Mouse (Mus musculus): ENCODE measurements at regions not wholly inside any gene's neighbourhood (a gene's known extent, or its start where the extent isn't known, plus 50 kb on each side); places are given as distances from the start of the nearest gene placed in this dataset.
"Not testable (repeated sequence)": the region's sequence is repeated elsewhere in the genome, so short reads cannot be mapped to it uniquely, and the experiment has no call there.

DNA sequence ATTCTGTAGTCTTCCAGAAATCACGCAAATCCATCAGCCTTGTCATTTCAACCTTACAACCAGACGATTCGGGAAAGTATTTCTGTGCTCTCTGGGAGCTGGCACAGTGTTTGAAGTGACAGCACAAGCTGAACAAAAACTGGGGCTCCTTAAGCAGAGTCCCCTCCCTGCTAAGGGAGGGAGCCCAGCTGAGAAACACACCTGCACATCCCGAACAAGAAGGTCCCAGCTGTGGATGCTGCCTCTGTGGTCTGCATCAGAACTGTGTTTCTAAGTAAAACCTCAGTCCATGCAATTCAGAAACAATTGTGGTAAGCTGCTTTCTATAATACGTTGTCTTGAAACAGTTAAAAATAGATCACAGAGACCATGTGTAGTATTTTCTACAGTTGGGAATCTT is 693.8 kb downstream of the Dad1 start:
- DNase-seq = not testable (repeated sequence)

DNA sequence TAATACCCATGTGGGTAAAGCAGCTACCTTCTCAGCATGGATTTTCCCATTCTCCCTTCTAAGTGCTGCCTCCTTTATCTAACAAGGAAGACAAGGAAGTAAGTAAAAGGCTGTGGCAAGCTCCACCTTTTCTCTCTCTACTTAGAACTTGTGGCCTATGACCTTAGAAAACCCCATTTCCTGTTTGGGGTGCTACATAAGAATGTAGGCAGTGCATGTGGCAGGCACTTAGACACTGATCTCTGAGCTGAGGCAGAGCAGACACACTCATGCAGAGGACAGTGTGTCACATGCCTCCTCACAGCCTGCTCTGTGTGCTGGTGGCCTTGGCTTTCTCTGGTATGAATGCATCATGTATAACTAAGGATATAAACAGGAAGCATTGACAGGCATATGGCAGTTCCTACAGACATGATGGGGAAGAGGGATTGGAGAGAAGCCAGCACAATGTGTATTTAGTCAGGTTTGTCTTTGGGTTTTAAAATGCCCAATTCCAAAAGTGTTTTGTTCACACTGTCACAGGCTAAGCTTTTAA is 694.5 kb downstream of the Dad1 start:
- DNase-seq = not testable (repeated sequence)

GRCm38 (mm10) chr14:53553771-53554170 is 700.1 kb downstream of the Dad1 start:
- no peak for DNase-seq

GRCm38 (mm10) chr14:53547365-53547764 is 706.5 kb downstream of the Dad1 start:
- not testable (repeated sequence) for DNase-seq

DNA sequence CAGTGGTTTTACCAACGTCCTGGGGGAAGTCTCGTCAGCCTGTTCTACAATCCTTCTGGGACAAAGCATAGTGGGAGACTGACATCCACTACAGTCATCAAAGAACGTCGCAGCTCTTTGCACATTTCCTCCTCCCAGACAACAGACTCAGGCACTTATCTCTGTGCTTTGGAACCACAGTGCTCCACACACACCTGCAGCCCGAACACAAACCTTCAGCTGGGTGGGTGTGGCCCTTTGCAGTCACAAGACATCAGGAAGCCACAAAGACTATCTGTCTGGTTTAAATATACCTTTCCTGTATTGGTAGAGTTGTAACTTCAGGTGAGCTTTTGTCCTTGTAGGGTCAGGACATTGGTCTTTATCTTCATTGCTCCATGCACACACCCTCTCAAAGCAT is 708.6 kb downstream of the Dad1 start:
- no peak for DNase-seq

- DNase-seq = not testable (repeated sequence)
Measured at GRCm38 (mm10) chr14:53541640-53542039, 712.3 kb downstream of the Dad1 start.

- not testable (repeated sequence) for DNase-seq
Measured at GRCm38 (mm10) chr14:53537895-53538294, 716.0 kb downstream of the Dad1 start.

- DNase-seq = not testable (repeated sequence)
Measured at GRCm38 (mm10) chr14:53523430-53523829, 730.5 kb downstream of the Dad1 start.

DNA sequence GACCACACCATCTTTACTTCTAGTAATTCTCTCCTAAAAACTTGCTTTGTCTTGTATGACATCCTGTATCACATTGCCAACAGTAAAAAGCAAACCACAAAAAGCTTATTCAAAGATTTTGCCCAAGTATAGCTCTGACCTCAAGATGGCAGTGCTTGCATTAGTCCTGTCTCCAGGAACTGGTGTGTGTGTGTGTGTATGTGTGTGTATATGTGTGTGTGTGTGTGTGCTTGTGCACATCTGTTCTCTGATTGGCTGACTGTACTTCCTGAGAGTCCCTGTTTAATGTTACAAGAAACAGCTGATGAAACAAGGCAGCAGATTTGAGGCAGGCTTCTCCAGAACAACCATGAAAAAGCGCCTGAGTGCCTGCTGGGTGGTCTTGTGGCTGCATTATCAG is 735.0 kb downstream of the Dad1 start:
- DNase-seq = not testable (repeated sequence)

DNA sequence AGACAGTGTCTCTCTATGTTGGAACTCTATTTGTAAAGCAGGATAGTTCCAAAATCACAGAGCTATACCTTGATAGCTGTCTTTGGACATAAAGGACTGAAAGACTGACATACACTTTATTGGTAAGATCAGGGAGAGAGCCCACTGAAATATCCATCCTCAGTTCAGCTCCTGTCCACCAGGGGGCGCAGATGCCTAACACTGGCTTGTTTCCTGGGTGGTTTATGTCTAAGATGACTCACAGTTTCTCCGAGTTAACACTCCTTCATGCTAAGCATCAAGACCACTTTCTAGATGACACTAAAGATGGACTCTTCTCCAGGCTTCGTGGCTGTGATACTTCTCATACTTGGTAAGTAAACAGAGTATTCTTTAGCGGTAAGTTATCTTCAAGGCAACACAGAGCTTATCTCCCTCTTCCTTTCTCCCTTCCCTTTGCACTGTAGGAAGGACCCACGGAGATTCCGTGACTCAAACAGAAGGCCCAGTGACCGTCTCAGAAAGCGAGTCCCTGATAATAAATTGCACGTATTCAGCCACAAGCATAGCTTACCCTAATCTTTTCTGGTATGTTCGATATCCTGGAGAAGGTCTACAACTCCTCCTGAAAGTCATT is 737.2 kb downstream of the Dad1 start:
- DNase-seq = not testable (repeated sequence)

- DNase-seq = peak; percentile 1
Measured at GRCm38 (mm10) chr14:53505389-53505788, 748.5 kb downstream of the Dad1 start.

DNA sequence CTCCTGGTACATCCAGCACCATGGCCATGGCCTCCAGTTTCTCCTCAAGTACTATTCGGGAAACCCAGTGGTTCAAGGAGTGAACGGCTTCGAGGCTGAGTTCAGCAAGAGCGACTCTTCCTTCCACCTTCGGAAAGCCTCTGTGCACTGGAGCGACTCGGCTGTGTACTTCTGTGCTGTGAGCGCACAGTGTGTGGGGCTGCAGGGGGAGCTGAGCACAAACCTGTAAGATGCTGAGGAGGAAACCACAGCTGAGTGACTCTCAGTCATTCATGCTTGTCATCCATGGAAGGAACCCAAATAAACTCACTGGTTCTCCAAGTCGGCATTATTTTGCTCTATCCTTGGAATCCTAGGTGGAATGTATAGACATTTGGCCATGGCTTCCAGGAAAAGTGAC is 765.5 kb downstream of the Dad1 start:
- not testable (repeated sequence) for DNase-seq

GRCm38 (mm10) chr14:53487611-53488010 is 766.3 kb downstream of the Dad1 start:
- not testable (repeated sequence) for DNase-seq

DNA sequence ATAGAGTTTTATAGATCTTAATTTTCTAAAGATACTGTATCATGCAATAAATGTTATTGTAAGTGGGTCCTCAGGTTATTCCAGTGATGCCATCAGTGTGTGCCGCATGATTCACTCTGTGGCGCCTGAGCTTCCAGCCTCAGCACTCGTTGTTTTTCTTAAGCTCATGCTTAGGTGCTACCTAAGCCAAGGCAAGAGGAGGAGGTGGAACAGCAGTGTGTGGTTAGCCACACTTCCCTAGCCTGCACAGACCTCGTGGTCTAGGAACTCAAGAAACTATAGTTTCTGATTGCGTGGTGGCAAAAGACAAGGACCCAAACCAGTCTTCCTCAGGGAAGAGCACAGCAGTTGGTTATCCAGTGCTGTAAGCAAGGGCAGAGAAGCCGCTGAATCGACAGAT is 779.7 kb downstream of the Dad1 start:
- DNase-seq = not testable (repeated sequence)

- not testable (repeated sequence) for DNase-seq
Measured at GRCm38 (mm10) chr14:53460790-53461189, 793.1 kb downstream of the Dad1 start.

DNA sequence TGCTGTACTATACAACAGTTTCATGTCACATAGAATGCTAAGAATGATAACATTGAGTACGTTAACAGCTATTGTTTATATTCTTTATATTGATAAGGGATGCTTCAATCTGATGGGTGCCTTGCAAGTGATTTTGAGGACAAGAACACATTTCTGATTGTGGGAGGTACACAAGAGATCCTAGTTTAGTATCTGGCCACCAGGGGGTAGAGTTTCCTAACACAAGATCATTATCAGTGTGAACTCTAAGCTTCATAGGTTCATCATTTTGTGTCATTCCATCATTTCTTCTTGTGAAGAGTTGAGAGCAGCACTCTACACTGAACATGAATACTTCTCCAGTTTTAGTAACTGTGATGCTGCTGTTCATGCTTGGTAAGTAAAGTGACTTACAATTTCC is 799.9 kb downstream of the Dad1 start:
- DNase-seq = no peak

DNA sequence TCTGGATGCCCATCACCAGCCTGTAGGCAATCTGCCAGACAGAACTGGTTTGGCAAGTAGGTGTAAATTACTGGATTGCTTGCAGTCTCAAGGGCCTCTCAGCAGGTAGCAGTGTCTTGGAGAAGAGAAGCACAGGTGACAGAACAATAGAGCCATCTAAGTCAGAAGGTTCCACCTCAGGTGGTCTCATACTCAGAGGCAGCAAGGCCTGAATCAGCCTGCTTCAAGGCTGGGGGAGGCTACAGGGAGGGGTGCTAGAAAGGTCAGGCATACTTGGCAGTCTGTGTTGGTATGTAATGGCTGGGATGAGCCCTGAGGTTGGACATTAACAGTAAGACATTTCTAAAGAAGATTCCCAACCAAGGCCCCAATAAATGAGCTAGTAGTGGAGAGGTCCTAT is 814.3 kb downstream of the Dad1 start:
- not testable (repeated sequence) for DNase-seq

DNA sequence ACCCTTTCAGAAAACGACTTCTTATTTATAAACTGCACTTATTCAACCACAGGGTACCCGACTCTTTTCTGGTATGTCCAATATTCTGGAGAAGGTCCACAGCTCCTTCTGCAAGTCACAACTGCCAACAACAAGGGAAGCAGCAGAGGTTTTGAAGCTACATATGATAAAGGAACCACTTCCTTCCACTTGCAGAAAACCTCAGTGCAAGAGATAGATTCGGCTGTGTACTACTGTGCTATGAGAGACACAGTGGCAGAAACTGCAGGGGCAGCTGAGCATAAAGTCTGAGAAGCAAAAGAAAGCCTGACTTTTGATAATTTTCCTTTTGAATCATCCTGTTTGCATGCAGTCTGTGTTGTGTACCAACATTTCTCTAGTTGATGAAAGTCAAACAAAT is 823.8 kb downstream of the Dad1 start:
- DNase-seq = not testable (repeated sequence)

GRCm38 (mm10) chr14:53428447-53428846 is 825.5 kb downstream of the Dad1 start:
- not testable (repeated sequence) for DNase-seq

DNA sequence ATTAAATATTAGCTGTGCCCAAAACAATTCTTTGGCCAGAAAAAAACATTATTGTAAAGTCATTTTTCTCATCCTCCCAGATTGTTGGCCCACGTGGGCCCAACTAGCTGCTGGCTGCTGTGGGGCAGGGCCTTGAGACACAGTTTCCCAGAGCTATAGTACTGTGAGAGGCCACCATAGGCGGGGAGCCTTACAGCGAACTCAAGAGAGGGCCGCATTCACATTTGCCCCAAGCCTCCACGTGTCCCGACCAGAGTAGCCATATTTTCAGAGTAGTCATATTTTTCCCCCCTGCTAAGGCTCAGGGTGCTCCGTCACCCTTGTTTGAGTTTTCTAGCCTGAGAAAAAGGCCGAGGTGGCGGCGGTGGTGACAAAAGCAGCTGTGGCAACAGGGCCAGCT is 826.3 kb downstream of the Dad1 start:
- DNase-seq = not testable (repeated sequence)

GRCm38 (mm10) chr14:53416955-53417354 is 836.9 kb downstream of the Dad1 start:
- DNase-seq = not testable (repeated sequence)

DNA sequence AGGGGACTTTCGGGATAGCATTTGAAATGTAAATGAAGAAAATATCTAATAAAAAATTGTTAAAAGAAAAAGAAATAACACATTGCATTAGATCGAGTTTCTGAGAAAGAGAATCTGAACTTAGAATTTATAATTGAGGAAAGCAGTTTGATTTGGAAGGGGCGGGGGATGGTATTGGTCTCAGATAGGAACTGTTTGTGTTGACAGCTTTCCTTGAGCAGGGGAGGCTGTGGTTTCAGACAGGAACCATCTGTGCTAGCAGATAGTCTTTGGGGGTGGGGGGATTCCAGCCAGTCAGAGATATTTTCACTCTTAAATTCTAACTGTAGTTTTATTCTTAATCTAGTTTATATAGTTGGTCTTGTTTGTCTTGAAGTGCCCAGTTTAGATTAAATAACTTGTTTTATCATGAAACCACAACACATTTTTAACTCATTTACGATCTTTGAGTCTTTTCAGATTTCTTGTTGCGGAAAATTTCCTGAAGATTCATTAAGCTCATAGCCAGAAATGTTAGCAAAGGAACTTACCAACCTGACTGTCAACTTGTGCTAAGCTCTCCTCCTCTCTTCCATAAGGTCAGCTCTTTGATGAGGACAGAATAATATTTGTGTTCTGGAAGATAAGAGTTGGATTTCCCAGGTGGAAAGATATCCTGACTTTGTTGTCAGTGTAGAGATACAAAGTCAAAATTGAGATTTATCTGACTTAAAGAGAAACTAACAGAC is 846.2 kb downstream of the Dad1 start:
- DNase-seq = not testable (repeated sequence)

GRCm38 (mm10) chr14:53390307-53390706 is 863.6 kb downstream of the Dad1 start:
- DNase-seq = not testable (repeated sequence)

GRCm38 (mm10) chr14:53374591-53374990 is 879.0 kb upstream of the Olfr1507 start:
- DNase-seq = not testable (repeated sequence)

Data from cerebellum, adult 9-10 months (tissue).